Mouse (Mus musculus): ENCODE results near the gene Kcnn3.

- TF ChIP-seq POLR2A (IDR thresholded peaks at IDR 0.05; ENCODE audit: borderline replicate concordance, low read depth, low read length): no peak
- no peak for TF ChIP-seq CTCF (IDR thresholded peaks at IDR 0.05; ENCODE audit: low read depth, low read length)
Observed at GRCm38 (mm10) chr3:89631750-89632149, 111.8 kb downstream of the Kcnn3 start.
